Mouse (Mus musculus) gastrocnemius, postnatal 36 days (tissue): ENCODE measurements around the gene Zbtb34. TPM values are rescaled to one million over a fixed set of nuclear protein-coding genes. Genes with fewer than 3 reads are reported as not detected.

ENCODE experiments used
- DNase-seq, 2 experiments: peaks; one replicate each; pipeline ENCODE4 v3.0.0; 2022
- intact Hi-C: fragments of 180-260 bp; cut with DNase I; formaldehyde crosslinking; loops from one replicate; pipeline ENCODE4 v1.15.1; 2025
- total RNA-seq, 2 experiments: library from RNA; stranded (reverse); gene quantifications; 2 replicates each; pipeline ENCODE4 v1.2.3; 2021

Gene Zbtb34
- total RNA-seq, 2 experiments from 2014 or later = 4.1 to 4.9 TPM

- no peak for DNase-seq
- intact Hi-C loops = loop anchor here (2.0 kb wide), 1 partner anchor 249 kb away; no protein-coding TSS in a partner anchor
Observed at GRCm38 (mm10) chr2:33403511-33404003, 27.6 kb downstream of the Zbtb34 start.

DNA sequence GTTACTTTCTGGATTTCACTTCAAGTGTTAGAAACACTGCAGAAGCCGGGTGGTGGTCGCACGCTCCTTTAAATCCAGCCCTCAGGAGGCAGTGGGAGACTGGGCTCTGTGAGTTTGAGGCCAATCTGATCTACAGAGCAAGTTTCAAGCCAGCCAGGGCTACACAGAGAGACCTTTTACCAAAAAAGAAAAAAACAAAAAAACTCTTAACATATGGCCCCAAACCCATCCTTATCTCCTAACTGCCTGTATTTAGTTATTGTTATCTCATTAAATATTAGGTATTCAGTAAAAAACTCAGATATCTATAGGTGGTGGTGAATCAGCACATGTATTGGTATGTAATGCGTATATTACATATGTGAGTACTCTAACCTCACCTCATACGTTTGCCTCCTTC, 28.5 kb downstream of the Zbtb34 start:
- intact Hi-C loops = loop anchor here (2.0 kb wide), 1 partner anchor 248 kb away; no protein-coding TSS in a partner anchor
- DNase-seq = no peak

DNA sequence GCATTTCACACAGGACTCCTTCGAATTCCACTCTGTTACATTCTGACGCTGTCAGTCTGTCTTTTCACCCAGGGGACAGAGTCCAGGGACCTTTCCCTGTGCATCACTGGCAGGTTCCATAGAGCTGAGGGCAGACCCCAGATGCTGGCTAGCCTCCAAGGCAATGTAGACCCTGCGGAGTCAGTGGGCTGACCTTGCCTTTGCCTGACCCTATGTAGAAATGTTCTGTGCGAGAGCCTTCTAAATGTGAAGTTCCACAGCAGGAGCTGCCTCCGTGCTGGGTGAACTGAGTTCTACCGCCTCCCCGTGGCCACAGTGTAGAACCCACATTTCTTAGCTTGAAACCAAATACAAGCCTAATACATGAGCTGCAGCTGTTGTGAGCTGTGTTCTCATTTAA, 28.9 kb downstream of the Zbtb34 start:
- peak; percentile 45 to 49 for DNase-seq
- intact Hi-C loops = loop anchor here (2.0 kb wide), 1 partner anchor 247 kb away; no protein-coding TSS in a partner anchor

DNA sequence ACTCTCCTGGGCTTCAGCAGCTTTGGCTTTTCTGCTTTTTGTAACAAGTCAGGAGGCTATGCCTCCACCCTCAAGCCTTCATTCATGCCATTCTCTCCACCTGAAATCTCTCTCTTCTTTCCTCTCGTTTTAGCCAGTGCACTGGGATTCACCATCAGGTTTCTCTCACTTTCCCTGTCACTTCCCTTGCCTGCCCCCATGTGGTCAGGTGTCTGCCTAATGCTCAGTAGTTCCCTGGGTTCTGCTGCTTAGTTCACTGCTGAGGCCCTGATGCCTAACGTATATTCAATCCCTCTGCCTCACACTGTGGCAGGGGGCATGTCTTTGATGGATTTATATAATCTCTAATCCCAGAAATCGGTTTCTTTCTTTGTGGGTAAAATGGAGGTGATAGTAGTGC, 29.9 kb downstream of the Zbtb34 start:
- no peak for DNase-seq
- intact Hi-C loops = no loop called here

GRCm38 (mm10) chr2:33400541-33400940, 30.6 kb downstream of the Zbtb34 start:
- DNase-seq = no peak
- intact Hi-C loops = no loop called here

DNA sequence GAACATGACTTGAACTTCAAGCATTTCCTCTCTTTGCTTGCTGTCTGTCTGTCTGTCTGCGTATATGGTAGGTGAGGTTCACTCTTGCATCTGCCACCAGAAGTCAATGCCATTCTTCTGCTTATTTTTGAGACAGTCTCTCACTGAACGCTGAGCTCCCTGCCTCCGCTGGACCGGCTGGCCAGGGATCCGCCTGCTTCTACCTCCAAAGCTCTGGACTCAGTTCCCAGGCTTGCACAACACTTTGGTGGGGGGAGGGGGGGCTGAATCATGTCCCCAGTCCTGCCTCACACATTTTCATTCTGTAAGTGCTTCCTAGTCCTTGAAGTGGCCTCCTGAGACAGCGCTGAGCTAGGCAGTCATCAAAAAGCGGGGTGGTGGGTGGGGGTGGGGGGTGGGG, 32.0 kb downstream of the Zbtb34 start:
- no peak for DNase-seq
- intact Hi-C loops = no loop called here

DNA sequence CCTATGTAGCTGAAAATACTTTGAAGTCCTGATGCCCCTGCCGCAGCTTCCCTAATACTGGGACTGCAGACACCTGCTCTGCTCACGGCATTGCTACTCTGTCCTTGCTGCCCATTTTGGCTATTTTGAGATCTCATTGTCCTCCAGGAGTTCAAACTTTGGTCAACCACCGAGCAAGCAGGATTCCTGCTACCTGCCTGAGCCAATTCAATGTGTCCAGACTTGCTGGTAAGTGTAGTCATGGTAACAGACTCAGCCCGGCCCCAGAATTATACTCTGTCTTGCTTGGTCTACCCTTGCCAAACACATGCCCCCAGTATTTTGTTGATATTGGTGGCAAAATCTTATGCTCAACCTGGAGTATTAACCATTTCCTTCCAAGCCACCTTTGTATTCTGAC, 34.1 kb downstream of the Zbtb34 start:
- intact Hi-C loops = no loop called here
- DNase-seq = no peak

GRCm38 (mm10) chr2:33395053-33395452, 36.1 kb downstream of the Zbtb34 start:
- DNase-seq = no peak
- intact Hi-C loops = no loop called here

DNA sequence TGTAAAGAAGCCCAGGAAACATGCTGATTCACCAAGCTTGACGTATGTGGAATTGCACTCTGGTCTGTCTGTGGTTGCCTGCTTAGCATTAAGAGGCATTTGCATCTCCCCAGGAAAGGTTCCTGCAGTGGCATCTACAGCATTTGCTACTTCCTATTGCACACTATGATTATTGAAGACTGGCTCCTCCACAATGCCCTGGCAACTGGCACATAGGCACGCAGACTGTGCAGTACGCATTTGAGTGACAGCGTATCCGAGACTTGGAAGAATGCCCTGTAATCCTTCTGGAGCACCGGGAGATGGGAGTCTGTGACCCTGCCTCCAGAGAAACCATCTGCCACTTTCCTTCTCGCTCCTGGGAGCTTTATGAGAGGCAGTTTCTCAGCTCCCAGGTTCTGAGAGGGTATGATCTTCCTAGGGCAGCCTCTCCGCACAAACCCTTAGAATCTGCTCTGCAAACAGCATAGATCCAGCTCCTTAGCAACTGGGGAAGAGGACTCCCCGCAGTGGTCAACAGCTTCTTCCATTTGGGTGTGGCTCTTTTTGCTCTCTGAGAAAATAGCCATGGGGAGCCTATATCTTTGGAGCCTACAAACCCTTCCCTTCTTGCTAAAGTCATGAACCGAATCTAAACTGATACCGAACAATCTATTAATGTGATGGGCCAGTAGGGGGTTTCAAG, 37.0 kb downstream of the Zbtb34 start:
- intact Hi-C loops = no loop called here
- DNase-seq = no peak

DNA sequence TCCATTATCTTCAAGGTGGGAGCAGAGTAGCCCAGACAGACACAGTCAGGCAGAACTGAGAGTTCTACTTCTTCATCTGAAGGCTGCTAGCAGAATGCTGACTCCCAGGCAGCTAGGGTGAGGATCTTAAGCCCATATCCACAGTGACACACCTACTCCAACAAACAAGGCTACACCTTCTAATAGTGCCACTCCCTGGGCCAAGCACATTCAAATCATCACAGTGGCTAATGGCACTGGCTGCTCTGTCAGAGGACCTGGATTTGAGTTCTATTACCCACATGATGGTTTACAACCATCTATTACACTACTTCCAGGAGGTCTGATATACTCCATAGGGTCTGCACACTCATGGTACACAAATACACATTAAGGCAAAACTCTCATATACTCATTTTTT, 38.1 kb downstream of the Zbtb34 start:
- DNase-seq = no peak
- intact Hi-C loops = no loop called here

- intact Hi-C loops = no loop called here
- no peak for DNase-seq
Observed at GRCm38 (mm10) chr2:33371648-33372408, 59.3 kb downstream of the Zbtb34 start.

GRCm38 (mm10) chr2:33370777-33371647, 60.1 kb downstream of the Zbtb34 start, which contains the start of gene Ralgps1:
TSS of gene Ralgps1 (minus strand) at chr2:33371486.
- intact Hi-C loops = no loop called here
- DNase-seq = peak; percentile 95 to 96

DNA sequence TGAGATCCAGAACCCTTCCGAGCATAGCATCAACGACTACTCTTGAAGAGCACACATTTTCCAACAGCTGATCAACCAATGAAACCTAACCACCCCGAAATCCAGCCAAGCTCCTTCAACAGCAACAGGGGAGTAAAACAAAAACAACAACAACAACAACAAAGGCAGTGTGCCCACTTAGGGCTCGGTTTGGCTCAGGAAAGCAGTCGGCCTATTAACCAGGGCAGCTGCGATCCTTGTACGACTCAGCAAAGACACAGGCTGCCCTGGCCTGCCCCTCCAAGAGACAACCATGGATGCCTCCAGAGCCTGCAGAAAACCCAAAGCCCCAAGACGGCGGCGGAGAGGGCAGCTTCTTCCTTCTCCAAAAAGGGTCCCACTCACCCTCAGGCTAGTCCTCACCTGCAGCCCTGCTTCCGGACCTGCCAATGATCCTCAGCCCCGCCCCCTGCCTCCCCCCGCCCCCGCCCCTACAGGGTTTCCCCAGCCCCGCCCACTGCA, 60.8 kb downstream of the Zbtb34 start:
- intact Hi-C loops = no loop called here
- DNase-seq = no peak

DNA sequence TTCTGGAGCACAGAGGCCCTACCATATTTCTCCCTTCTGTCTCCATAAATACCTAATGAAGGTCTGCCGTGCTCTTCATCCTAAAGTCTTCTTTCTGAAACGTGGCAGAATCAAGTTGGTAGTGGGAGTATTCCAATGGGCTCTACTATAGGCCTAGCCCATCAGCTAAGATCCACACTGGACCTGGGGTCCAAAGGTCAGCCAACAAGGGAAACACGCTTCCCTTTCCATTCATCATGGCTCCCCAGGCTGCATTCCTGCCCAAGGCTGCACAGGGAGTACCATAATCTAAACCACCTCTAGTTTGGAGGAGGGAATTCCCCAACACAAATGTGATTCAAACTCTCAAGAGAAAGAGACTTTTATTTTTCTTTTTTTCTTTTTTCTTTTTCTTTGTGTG, 61.7 kb downstream of the Zbtb34 start:
- intact Hi-C loops = loop anchor here (10.0 kb wide), 1 partner anchor 385 kb away; the partner anchor contains the start of gene Slc2a8
- no peak for DNase-seq

GRCm38 (mm10) chr2:33368486-33368885, 62.6 kb downstream of the Zbtb34 start:
- DNase-seq = no peak
- intact Hi-C loops = loop anchor here (10.0 kb wide), 1 partner anchor 384 kb away; the partner anchor contains the start of gene Slc2a8

GRCm38 (mm10) chr2:33365703-33366471, 65.2 kb downstream of the Zbtb34 start:
- no peak for DNase-seq
- intact Hi-C loops = loop anchor here (10.0 kb wide), 1 partner anchor 381 kb away; the partner anchor contains the start of gene Slc2a8

- intact Hi-C loops = loop anchor here (10.0 kb wide), 1 partner anchor 380 kb away; the partner anchor contains the start of gene Slc2a8
Observed at GRCm38 (mm10) chr2:33364656-33365055, 66.5 kb downstream of the Zbtb34 start.

DNA sequence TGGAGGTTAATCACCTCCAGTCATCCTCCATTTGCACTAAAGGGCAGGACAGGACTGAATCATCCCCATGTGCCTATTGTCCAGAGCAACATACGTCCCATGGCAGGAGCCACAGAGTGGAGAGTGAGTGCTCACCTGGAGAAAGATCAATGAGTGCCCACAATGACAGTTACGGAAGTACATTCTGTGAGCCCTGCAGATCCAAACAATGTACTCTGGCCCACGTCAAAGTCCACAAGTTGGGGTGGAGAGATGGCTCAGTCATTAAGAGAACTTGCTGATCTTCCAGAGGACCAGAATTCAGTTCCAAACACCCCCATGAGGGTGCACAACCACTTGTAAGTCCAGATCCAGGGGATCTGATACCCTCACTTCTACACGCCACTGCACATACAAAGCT, 67.2 kb downstream of the Zbtb34 start:
- no peak for DNase-seq
- intact Hi-C loops = loop anchor here (10.0 kb wide), 1 partner anchor 379 kb away; the partner anchor contains the start of gene Slc2a8

More at GRCm38 (mm10) chr2:33364656-33365055, 66.5 kb downstream of the Zbtb34 start:
- DNase-seq = no peak

DNA sequence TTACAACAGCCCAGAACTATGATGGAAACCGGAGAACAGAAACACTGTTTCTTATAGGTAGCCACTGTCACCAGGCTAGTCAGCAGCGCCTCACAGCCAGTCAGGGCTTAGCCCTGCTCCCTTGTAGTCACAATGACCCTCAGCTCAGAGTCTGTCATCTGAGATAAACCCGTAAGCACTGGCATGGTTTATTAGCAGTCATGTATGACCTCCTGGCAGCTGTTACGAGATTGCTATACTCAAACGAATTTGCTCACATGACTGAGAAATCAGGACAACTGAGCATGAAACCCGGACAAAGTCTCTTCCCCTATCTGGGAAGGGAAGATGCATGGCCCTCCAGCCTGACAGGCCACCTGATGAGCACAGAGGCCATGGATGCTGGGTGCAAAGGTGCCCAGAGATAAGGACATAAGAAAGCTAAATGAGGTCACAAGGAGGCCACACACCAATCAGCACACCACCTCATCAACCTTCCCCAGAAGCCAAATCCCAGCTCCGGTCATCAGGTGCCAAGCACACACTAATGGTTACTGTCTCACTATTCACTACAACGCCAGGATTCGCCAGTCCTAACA, 69.9 kb downstream of the Zbtb34 start:
- DNase-seq = no peak
- intact Hi-C loops = loop anchor here (10.0 kb wide), 1 partner anchor 376 kb away; the partner anchor contains the start of gene Slc2a8
